Mouse (Mus musculus): ENCODE measurements around the gene Alcam. TPM values are rescaled to one million over a fixed set of nuclear protein-coding genes. Genes with fewer than 3 reads are reported as not detected.

Gene Alcam
- polyA plus RNA-seq (2012; ENCODE audit: insufficient read depth, low replicate concordance): 1.6 TPM in 1 of 2 replicates, not detected in the other

DNA sequence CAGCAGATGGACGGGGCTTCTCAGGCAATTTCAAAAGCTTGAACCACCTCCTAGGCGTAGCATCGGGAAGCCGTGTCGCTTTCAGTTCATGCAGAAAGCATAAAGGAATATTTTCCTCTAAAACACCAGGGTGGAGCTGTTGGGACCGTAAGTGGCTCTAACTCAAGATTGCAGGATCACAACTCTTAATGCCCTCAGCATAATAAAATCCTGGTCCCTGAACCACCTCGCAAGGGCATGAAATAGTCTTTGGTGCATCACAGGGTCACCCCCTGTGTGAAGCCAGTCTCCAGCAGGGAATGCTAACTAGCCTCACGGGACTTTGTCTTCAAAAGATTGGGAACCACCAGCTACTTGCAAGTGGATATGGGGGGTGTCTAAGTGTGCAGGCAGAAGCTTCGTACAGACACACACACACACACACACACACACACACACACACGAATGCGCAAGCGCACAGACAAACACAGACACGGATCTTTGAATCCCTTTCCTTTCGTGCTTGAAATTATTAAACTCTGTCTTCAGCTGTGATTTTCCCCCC lies at the start of gene Alcam:
Gene Alcam (minus strand): TSS at position 104 of the 544 bp plus-strand sequence.
- Histone ChIP-seq H3K4me1 (peaks cover 41% of the 10 kb centered on the region), H3K9me3 (no peaks in the 10 kb centered on the region), H3K27me3 (replicated peaks) (peaks cover 51% of the 10 kb centered on the region), H3K4me3 (replicated peaks) (peak within 1 kb of the TSS; percentile 94), H3K36me3 (replicated peaks; ENCODE audit: low read length) (no peaks in the 10 kb centered on the region)
- TF ChIP-seq FLI1 (IDR thresholded peaks at IDR 0.05; ENCODE audit: low read length) (no peak), GATA1 (IDR thresholded peaks at IDR 0.05; ENCODE audit: borderline replicate concordance, low read length) (no peak)

DNA sequence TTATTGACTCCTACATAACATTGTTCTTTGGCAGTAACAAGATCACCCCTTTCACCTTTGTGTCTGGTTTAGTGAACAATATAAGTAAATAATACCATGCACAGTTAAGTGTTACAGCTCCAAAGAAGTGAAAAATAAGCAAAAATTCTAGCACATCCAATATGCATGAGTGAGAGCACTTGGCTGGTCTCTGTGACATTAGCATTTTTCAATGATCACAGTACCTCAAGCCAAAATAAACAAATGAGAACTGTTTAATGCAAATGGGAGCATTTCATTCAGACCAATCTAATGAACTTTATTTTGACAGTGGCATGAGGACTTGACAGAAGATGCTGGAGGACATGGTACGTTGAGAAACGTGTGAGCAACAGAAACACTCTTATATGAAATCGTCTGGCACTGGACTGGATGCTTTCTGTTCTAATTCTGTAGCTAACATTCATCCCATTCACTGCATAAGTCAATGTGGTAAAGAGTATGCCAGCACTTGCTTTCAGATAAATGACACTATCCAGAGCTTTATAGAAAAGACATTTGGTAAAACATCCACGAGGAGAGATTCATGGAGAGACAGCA lies 45.0 kb upstream of the Alcam start:
- TF ChIP-seq GATA1 (IDR thresholded peaks at IDR 0.05; ENCODE audit: borderline replicate concordance, low read length): no peak
- no peak for TF ChIP-seq FLI1 (IDR thresholded peaks at IDR 0.05; ENCODE audit: low read length)
- no peak overlapping the region for H3K4me3 ChIP-seq (replicated peaks)
- H3K36me3 ChIP-seq (replicated peaks; ENCODE audit: low read length): no peaks in the 10 kb centered on the region
- H3K4me1 ChIP-seq: no peaks in the 10 kb centered on the region
- no peaks in the 10 kb centered on the region for H3K9me3 ChIP-seq
- H3K27me3 ChIP-seq (replicated peaks): no peaks in the 10 kb centered on the region

GRCm38 (mm10) chr16:52490542-52490941 lies 36.7 kb upstream of the Alcam start:
- Histone ChIP-seq H3K4me3 (replicated peaks) (no peak overlapping the region), H3K36me3 (replicated peaks; ENCODE audit: low read length) (no peaks in the 10 kb centered on the region), H3K27me3 (replicated peaks) (no peaks in the 10 kb centered on the region), H3K9me3 (no peaks in the 10 kb centered on the region), H3K4me1 (no peaks in the 10 kb centered on the region)
- no peak for TF ChIP-seq GATA1 (IDR thresholded peaks at IDR 0.05; ENCODE audit: borderline replicate concordance, low read length)
- TF ChIP-seq FLI1 (IDR thresholded peaks at IDR 0.05; ENCODE audit: low read length): no peak

DNA sequence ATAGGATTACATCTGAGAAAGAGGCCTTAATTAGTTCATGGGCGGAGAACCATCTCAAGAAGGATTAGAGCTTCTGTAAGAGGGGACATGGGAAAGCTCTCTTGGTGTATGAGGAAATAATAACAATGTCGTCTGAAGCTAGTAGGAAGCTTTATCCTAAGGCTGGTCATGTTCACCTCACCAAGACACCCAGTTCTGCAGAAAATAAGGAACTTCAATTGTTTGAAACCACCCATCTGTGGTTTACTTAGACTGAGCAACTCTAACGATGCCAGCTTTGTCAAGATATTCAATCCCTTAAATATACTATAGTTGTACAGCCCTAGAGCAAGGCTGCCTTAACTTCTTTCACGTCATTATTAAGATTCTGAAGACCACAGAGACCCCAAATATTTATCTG lies 20.4 kb upstream of the Alcam start:
- no peaks in the 10 kb centered on the region for H3K9me3 ChIP-seq
- TF ChIP-seq FLI1 (IDR thresholded peaks at IDR 0.05; ENCODE audit: low read length): no peak
- no peak for TF ChIP-seq GATA1 (IDR thresholded peaks at IDR 0.05; ENCODE audit: borderline replicate concordance, low read length)
- no peaks in the 10 kb centered on the region for H3K36me3 ChIP-seq (replicated peaks; ENCODE audit: low read length)
- no peaks in the 10 kb centered on the region for H3K4me1 ChIP-seq
- H3K4me3 ChIP-seq (replicated peaks): no peak overlapping the region
- no peaks in the 10 kb centered on the region for H3K27me3 ChIP-seq (replicated peaks)

GRCm38 (mm10) chr16:52473089-52473488 lies 19.2 kb upstream of the Alcam start:
- Histone ChIP-seq H3K4me1 (0 out of 2 replicates have a peak, but pooled peaks cover 3% of the 10 kb centered on the region), H3K4me3 (replicated peaks) (no peak overlapping the region), H3K36me3 (replicated peaks; ENCODE audit: low read length) (no peaks in the 10 kb centered on the region), H3K27me3 (replicated peaks) (no peaks in the 10 kb centered on the region), H3K9me3 (no peaks in the 10 kb centered on the region)
- no peak for TF ChIP-seq GATA1 (IDR thresholded peaks at IDR 0.05; ENCODE audit: borderline replicate concordance, low read length)
- TF ChIP-seq FLI1 (IDR thresholded peaks at IDR 0.05; ENCODE audit: low read length): no peak

DNA sequence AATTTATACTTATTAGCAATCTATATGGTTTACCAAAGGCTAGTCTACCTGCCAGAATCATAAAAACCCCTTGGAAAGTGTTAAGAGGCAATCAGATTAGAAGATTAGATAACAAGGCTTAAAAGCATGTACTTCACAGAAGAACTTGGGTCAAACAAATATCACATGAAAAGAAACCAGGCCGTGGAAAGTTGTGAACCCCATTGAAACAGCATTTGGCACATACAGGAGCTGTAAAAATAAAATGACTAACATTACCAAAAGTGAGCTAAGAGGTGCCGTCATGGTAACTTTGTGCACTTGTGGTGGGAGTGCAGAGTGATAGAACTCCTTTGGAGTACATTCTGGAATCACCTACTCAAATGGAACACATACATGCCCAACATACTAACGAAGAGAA lies 18.8 kb upstream of the Alcam start:
- TF ChIP-seq FLI1 (IDR thresholded peaks at IDR 0.05; ENCODE audit: low read length) (no peak), GATA1 (IDR thresholded peaks at IDR 0.05; ENCODE audit: borderline replicate concordance, low read length) (no peak)
- H3K27me3 ChIP-seq (replicated peaks): no peaks in the 10 kb centered on the region
- no peak overlapping the region for H3K4me3 ChIP-seq (replicated peaks)
- no peaks in the 10 kb centered on the region for H3K36me3 ChIP-seq (replicated peaks; ENCODE audit: low read length)
- 0 out of 2 replicates have a peak, but pooled peaks cover 3% of the 10 kb centered on the region for H3K4me1 ChIP-seq
- no peaks in the 10 kb centered on the region for H3K9me3 ChIP-seq

GRCm38 (mm10) chr16:52472059-52472458 lies 18.2 kb upstream of the Alcam start:
- TF ChIP-seq FLI1 (IDR thresholded peaks at IDR 0.05; ENCODE audit: low read length) (no peak), GATA1 (IDR thresholded peaks at IDR 0.05; ENCODE audit: borderline replicate concordance, low read length) (no peak)
- no peak overlapping the region for H3K4me3 ChIP-seq (replicated peaks)
- 0 out of 2 replicates have a peak, but pooled peaks cover 3% of the 10 kb centered on the region for H3K4me1 ChIP-seq
- no peaks in the 10 kb centered on the region for H3K9me3 ChIP-seq
- H3K27me3 ChIP-seq (replicated peaks): no peaks in the 10 kb centered on the region
- no peaks in the 10 kb centered on the region for H3K36me3 ChIP-seq (replicated peaks; ENCODE audit: low read length)

- Histone ChIP-seq H3K36me3 (replicated peaks; ENCODE audit: low read length) (no peaks in the 10 kb centered on the region), H3K4me1 (0 out of 2 replicates have a peak, but pooled peaks cover 3% of the 10 kb centered on the region), H3K27me3 (replicated peaks) (no peaks in the 10 kb centered on the region), H3K9me3 (no peaks in the 10 kb centered on the region), H3K4me3 (replicated peaks) (no peak overlapping the region)
- TF ChIP-seq FLI1 (IDR thresholded peaks at IDR 0.05; ENCODE audit: low read length) (no peak), GATA1 (IDR thresholded peaks at IDR 0.05; ENCODE audit: borderline replicate concordance, low read length) (no peak)
Observed at GRCm38 (mm10) chr16:52470881-52471280, 17.0 kb upstream of the Alcam start.

DNA sequence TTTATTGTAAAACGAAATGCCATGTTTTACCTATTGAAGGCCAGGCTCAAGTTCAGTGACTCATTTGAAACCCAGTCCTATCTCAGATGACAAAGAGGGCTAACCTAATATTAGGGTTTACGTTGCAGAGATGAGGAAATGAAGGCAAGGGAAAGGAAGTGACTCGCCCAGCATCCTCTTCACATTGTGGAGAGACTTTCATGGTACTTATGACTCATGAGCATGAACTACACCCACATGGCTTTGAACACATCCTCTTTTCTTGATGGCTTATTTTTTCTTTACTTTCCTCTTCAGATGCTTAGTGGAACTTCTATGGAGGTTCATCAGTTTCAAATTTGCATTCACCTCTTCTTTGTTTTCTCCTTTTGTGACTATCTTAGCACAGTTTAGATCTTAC lies 16.4 kb upstream of the Alcam start:
- Histone ChIP-seq H3K4me1 (0 out of 2 replicates have a peak, but pooled peaks cover 3% of the 10 kb centered on the region), H3K9me3 (no peaks in the 10 kb centered on the region), H3K4me3 (replicated peaks) (no peak overlapping the region), H3K36me3 (replicated peaks; ENCODE audit: low read length) (no peaks in the 10 kb centered on the region), H3K27me3 (replicated peaks) (no peaks in the 10 kb centered on the region)
- no peak for TF ChIP-seq GATA1 (IDR thresholded peaks at IDR 0.05; ENCODE audit: borderline replicate concordance, low read length)
- no peak for TF ChIP-seq FLI1 (IDR thresholded peaks at IDR 0.05; ENCODE audit: low read length)

DNA sequence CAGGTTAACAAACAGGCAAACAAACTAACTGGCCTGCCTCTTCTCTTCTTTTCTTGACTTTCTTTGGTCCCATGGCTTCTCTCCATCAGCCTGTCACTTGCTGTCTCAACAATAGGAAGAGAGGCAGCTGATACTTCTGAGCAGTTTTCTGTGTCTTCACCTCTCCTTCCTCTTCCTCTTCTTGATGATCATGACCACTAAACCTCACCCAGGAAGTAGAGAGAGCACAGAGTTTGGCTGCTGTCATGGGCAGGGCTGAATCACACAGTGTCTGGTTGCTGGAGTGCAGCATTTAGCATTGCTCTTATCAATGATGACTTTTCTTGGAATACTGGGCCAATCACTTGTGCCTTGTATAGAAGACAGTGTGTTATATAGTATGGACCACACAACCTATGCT lies 14.6 kb upstream of the Alcam start:
- Histone ChIP-seq H3K9me3 (no peaks in the 10 kb centered on the region), H3K4me3 (replicated peaks) (no peak overlapping the region), H3K4me1 (0 out of 2 replicates have a peak, but pooled peaks cover 3% of the 10 kb centered on the region), H3K27me3 (replicated peaks) (no peaks in the 10 kb centered on the region), H3K36me3 (replicated peaks; ENCODE audit: low read length) (no peaks in the 10 kb centered on the region)
- TF ChIP-seq GATA1 (IDR thresholded peaks at IDR 0.05; ENCODE audit: borderline replicate concordance, low read length): no peak
- TF ChIP-seq FLI1 (IDR thresholded peaks at IDR 0.05; ENCODE audit: low read length): no peak
